Mouse (Mus musculus) embryonic fibroblast, embryonic 13.5 days (primary cell): ENCODE measurements around the gene Lrrc4c.

Experiments
- CTCF ChIP-seq: IDR thresholded peaks from 2 replicates; pipeline ENCODE4 v1.5.1; 2011; ENCODE audit warnings: mild to moderate bottlenecking, control low read depth, low read length, moderate library complexity, borderline replicate concordance; ENCODE audit not compliant: insufficient read depth
- POLR2A ChIP-seq: IDR thresholded peaks from 2 replicates; pipeline ENCODE4 v1.6.1; 2011; ENCODE audit warnings: low read depth, mild to moderate bottlenecking, control low read depth, low read length, moderate library complexity

DNA sequence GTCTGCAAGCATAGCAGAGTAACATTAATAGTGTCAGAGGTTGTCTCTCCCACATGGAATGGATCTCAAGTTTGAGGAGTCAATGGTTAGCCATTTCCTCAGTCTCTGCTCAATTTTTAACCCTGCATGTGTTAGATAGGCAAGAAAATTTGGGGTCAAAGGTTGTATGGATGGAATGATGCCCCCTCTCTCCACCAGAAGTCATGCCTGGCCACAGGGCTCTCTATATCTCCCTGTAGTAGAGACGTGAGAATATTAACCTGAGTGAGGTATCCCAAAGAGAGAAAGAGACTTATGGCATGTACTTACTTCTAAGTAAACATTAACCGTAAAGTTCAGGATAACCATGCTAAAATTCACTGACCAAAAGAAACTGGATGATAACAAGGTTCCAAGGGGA is 1043.3 kb downstream of the Lrrc4c start:
- TF ChIP-seq CTCF (no peak), POLR2A (no peak)
